Mouse (Mus musculus) spleen, embryonic (tissue): ENCODE measurements around the gene Samd1.
"Not testable (repeated sequence)": the region's sequence is repeated elsewhere in the genome, so short reads cannot be mapped to it uniquely, and the experiment has no call there.

ENCODE experiments used
- CTCF ChIA-PET: fragments of 350-600 bp; sonication (Branson Sonifier 250); formaldehyde crosslinking; loops from one replicate; lab custom pipeline; 2022; lab: Charles Lee

Gene Samd1

GRCm38 (mm10) chr8:83982449-83982848 is 15.0 kb upstream of the Samd1 start:
- CTCF ChIA-PET, result interaction anchor here (0.6 kb wide), 1 partner anchor 36 kb away, joined by 4 read pairs; no protein-coding TSS in a partner anchor

GRCm38 (mm10) chr8:83983222-83983621 is 14.2 kb upstream of the Samd1 start:
- CTCF ChIA-PET, result not testable (repeated sequence)

GRCm38 (mm10) chr8:83989243-83989642 is 8.2 kb upstream of the Samd1 start:
- CTCF ChIA-PET, result interaction anchor here (0.6 kb wide), 1 partner anchor 270 kb away, joined by 3 read pairs; no protein-coding TSS in a partner anchor

GRCm38 (mm10) chr8:83990170-83990569 is 7.3 kb upstream of the Samd1 start:
- CTCF ChIA-PET, result no interaction called here

GRCm38 (mm10) chr8:83992488-83992887 is 5.0 kb upstream of the Samd1 start:
- CTCF ChIA-PET, result no interaction called here

- CTCF ChIA-PET, result no interaction called here
Observed at GRCm38 (mm10) chr8:83994030-83994429, 3.4 kb upstream of the Samd1 start.

- CTCF ChIA-PET, result no interaction called here
Observed at GRCm38 (mm10) chr8:83995973-83996372, 1.5 kb upstream of the Samd1 start.

GRCm38 (mm10) chr8:83996567-83997505 is 636 bp upstream of the Samd1 start:
- CTCF ChIA-PET, result no interaction called here

GRCm38 (mm10) chr8:83998231-83999056 is 972 bp downstream of the Samd1 start:
- CTCF ChIA-PET, result interaction anchor here (0.7 kb wide), 1 partner anchor 240 kb away, joined by 10 read pairs; no protein-coding TSS in a partner anchor

GRCm38 (mm10) chr8:83999057-83999705 is 1.7 kb downstream of the Samd1 start:
- CTCF ChIA-PET, result no interaction called here

GRCm38 (mm10) chr8:83999825-84000224 is 2.4 kb downstream of the Samd1 start:
- CTCF ChIA-PET, result no interaction called here

GRCm38 (mm10) chr8:84001281-84002000 is 4.0 kb downstream of the Samd1 start, which contains the start of gene 1700067K01Rik:
TSS of gene 1700067K01Rik (plus strand) at chr8:84001502.
- CTCF ChIA-PET, result no interaction called here

- CTCF ChIA-PET, result no interaction called here
Observed at GRCm38 (mm10) chr8:84002957-84003611, 5.6 kb downstream of the Samd1 start.

GRCm38 (mm10) chr8:84003612-84004246 is 6.3 kb downstream of the Samd1 start:
- CTCF ChIA-PET, result no interaction called here

GRCm38 (mm10) chr8:84004533-84005201 is 7.2 kb downstream of the Samd1 start:
- CTCF ChIA-PET, result no interaction called here

- CTCF ChIA-PET, result not testable (repeated sequence)
Observed at GRCm38 (mm10) chr8:84005502-84005901, 8.0 kb downstream of the Samd1 start.

GRCm38 (mm10) chr8:84008362-84008761 is 10.9 kb downstream of the Samd1 start:
- CTCF ChIA-PET, result no interaction called here

GRCm38 (mm10) chr8:84009876-84010275 is 12.4 kb downstream of the Samd1 start:
- CTCF ChIA-PET, result interaction anchor here (0.7 to 1.1 kb wide), 2 partner anchors 9 to 29 kb away, joined by 3 read pairs; no protein-coding TSS in a partner anchor
